Mouse (Mus musculus) megakaryocyte-erythroid progenitor cell, adult 5-6 weeks (primary cell): Measurements from ENCODE around the gene Fgfr2. TPM values are rescaled to one million over a fixed set of nuclear protein-coding genes. Genes with fewer than 3 reads are reported as not detected.

Experiments used
- ATAC-seq: replicated peaks from 2 replicates; pipeline ENCODE4 v1.8.0; 2016; ENCODE audit warnings: mild to moderate bottlenecking, inconsistent platforms; ENCODE audit not compliant: severe bottlenecking, poor library complexity, low FRiP score, low TSS enrichment
- total RNA-seq, 2 experiments: library from RNA; stranded (forward) in 1 of 2; stranded (reverse) in 1 of 2; fragments of 200-1000, 215-1000 nt in 1 of 2; fragments of >200 nt in 1 of 2; fragmentation: Nextera tagmentation in 1 of 2; gene quantifications; 2 replicates each; pipeline ENCODE4 v1.2.3; 2014 to 2017

Fgfr2 gene
- total RNA-seq, 2 experiments from 2014 or later = not detected

- no peak for ATAC-seq
These were observed 977.8 kb downstream of the Fgfr2 start for GRCm38 (mm10) chr7:132145227-132145800.

- no peak for ATAC-seq
These were observed 994.5 kb downstream of the Fgfr2 start for GRCm38 (mm10) chr7:132128687-132129086.

- ATAC-seq = no peak
These were observed 998.2 kb downstream of the Fgfr2 start for GRCm38 (mm10) chr7:132124948-132125347.

DNA sequence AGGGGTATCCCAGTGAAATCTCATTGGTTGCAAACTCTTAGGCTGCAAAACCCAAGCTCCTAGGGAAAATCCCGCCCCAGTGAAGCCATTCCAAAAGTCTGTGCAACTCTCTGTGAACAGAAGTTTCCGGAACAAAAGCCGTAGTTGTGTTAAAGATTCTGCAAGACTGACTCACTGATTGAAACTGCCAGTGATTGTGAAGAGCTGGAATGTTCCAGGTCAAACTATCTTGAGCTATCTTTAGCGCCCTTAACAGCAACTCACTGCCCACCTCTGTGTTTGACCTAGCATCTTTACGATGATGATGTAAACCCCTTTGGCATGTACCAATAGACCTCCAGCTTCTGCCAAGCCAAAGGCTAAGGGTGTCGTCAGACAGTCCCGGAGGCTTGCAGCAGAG is 999.9 kb downstream of the Fgfr2 start:
- no peak for ATAC-seq

DNA sequence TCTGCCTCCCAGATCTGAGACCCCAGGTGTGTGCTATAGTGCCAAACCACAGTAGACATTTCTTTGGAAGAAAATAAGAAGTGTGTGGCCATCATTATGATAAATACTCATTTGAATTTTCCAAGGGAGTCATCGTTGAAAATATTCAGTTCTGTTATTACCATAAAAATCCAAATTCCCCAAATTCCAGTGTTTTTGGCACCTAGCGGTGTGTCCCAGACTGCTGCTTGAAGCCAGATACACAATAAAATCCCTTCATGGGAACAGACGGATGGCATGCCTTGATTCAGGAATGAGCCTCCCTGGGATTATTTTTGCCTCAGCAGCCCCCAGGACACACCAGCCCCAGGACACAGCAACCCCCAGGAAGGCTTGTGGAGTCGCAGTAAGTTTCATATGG is 1003.3 kb downstream of the Fgfr2 start:
- ATAC-seq = no peak

DNA sequence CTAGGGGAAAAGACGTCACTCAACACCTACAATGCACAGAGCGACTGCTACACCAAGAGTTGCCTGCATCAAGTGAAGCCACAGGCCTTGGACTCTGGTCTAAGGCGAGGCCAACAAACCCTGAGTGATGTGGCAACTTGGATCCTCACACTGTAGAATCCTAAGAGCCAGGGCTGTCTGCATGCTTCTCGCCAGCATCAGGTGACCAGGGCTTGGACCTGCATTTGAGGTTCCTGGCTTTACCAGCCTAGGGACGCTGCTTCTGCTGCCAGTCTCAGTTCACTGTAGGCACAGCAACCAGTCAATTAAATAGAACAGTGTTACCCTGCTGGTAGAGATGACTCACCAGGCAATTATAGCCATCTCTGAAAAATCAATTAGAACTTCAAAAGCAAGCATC is 1011.4 kb downstream of the Fgfr2 start:
- no peak for ATAC-seq

GRCm38 (mm10) chr7:132110308-132110707 is 1012.8 kb downstream of the Fgfr2 start:
- no peak for ATAC-seq

DNA sequence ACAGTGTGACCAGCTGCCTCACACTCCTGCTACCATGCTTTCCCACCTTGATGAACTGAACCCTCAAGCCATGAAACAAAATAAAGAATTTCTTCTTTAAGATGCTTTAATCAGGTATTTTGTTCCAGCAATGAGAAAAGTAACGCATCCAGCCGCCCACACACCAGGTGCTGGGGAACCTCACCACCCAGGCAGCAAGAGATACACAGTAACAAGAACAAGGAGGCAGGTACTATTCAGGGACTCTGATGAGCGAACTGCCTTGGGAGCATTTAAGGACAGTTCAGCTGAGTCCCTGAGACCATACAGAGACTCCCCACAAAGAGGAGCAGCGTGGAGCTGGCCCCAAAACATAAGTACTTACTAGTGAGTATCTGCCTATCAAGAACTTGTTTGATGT is 1016.3 kb downstream of the Fgfr2 start:
- no peak for ATAC-seq

- no peak for ATAC-seq
These were observed 1017.8 kb downstream of the Fgfr2 start for GRCm38 (mm10) chr7:132105326-132105725.

DNA sequence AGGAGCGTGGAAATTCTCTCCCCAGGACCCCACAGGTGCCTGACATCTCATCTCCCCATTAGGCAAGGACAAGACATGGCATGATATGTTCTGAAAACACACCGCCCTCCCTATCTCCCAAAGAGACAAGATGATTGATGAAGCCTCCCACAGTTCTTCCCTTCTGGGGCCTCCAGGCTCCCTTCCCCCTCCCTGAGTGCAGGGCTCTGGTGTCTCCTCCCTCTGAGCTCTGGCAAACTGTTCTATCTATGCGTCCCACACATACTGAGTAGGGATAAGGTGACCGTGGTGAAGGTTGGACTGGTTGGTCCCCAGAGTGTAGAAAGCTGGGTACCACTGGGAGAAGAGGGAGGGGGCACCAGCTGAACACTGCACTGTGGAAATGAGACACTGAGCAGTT is 1024.7 kb downstream of the Fgfr2 start:
- ATAC-seq = no peak

- no peak for ATAC-seq
These were observed 1028.5 kb downstream of the Fgfr2 start for GRCm38 (mm10) chr7:132094666-132095065.

DNA sequence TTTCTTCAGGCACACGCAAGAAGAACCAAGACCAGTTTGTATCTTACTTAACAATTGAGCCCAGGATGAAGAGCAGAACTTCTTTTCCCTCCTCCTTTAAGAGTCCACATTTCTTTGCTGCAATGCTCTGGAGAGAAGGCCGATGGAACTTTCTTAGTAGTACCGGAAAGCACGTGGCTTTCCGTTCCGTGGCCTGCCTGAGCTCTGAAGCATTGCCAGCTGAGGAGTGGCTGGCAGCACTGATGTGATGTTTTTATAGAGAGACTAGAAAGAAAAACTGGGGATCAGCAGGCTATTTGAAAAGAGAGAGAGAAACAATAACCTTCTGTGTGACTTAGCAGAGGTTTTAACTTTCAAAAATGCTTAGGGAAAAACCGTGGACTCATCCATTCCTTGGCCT is 1031.6 kb downstream of the Fgfr2 start:
- ATAC-seq = no peak

DNA sequence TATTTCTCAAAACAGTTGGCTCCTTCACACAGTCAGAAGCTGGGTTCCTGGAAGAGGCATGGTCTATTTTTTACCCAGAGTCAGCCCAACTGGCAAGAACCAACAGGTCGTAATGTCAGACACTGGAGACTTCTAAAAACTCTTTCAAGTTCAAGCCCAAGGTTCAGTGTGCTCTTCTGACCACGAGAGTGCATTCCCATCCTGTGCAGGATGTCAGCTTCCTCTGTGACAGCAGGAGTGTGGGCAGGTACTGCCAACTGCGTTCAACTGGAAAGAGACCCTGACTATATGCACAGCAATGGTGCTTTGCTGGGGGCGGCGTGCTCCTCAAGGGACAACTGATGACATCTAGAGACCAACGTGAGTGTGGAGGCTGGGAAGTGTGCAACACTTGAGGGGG is 1034.5 kb downstream of the Fgfr2 start:
- ATAC-seq = no peak

- ATAC-seq = no peak
These were observed 1035.0 kb downstream of the Fgfr2 start for GRCm38 (mm10) chr7:132088181-132088580.

- no peak for ATAC-seq
These were observed 1047.3 kb downstream of the Fgfr2 start for GRCm38 (mm10) chr7:132075825-132076224.

- ATAC-seq = no peak
These were observed 1048.6 kb downstream of the Fgfr2 start for GRCm38 (mm10) chr7:132074503-132074902.

GRCm38 (mm10) chr7:132070877-132071625 is 1052.1 kb downstream of the Fgfr2 start:
- no peak for ATAC-seq

- no peak for ATAC-seq
These were observed 1055.2 kb downstream of the Fgfr2 start for GRCm38 (mm10) chr7:132067951-132068350.

DNA sequence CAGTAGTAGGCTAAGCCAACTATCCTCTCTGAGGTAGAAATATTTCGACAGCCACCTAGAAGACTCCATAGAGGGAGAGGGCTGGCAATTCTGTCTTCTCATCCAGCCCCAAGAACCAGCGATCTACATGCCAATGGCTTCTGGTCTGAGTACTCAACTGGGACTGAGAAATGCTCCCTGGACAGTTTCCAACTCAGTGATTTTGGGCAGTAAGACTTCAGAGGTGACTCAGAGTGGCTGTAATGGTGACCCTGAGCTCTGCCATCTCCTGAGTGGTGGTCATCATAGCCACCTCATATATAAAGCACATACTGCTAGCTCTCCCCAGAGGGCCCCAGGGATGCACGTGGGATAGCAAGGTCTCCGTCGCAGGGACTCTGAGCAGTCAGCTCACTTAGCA is 1055.6 kb downstream of the Fgfr2 start:
- no peak for ATAC-seq

DNA sequence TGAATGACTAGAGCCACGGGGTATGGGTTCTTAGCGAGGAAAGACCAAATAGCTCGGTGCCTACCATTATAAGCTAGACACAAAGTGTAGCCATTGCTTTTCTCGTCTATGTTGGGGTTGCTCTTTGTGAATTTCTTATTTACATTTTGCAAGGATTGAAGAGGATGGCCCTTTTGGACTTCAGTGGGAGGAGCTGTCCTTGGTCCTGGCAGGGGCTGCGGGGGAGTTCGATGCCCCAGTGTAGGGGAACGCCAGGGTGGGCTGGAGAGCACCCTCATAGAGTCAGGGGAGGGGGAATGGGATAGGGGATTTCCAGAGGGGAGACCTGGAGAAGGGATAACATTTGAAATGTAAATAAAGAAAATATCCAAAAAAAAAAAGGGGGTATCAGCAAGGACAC is 1063.0 kb downstream of the Fgfr2 start:
- no peak for ATAC-seq

- ATAC-seq = no peak
These were observed 1066.6 kb downstream of the Fgfr2 start for GRCm38 (mm10) chr7:132056565-132056964.
